Mouse (Mus musculus): Measurements from ENCODE around the gene Mrgprg. TPM values are rescaled to one million over a fixed set of nuclear protein-coding genes. Genes with fewer than 3 reads are reported as not detected.
A peak's percentile ranks its signal among the peaks of the same experiment; 100 is the strongest.

The Mrgprg gene
- polyA plus RNA-seq, 1 experiment from 2014 or later = not detected

GRCm38 (mm10) chr7:143776137-143776536, 9.3 kb upstream of the Mrgprg start:
- no peak overlapping the region for H3K4me3 ChIP-seq (replicated peaks)
- H3K36me3 ChIP-seq = no peaks in the 10 kb centered on the region
- H3K9ac ChIP-seq (replicated peaks) = no peak overlapping the region
- H3K27ac ChIP-seq = no peak overlapping the region
- no peaks in the 10 kb centered on the region for H3K9me3 ChIP-seq
- no peak overlapping the region for H3K4me2 ChIP-seq (replicated peaks)
- no peak for ATAC-seq
- no peaks in the 10 kb centered on the region for H3K27me3 ChIP-seq
- no peaks in the 10 kb centered on the region for H3K4me1 ChIP-seq (replicated peaks)
- WGBS = 33% methylated on average over 3 of the region's 3 CpGs

- peaks cover 12% of the 10 kb centered on the region for H3K27me3 ChIP-seq
- H3K4me3 ChIP-seq (replicated peaks) = no peak overlapping the region
- no peak overlapping the region for H3K9ac ChIP-seq (replicated peaks)
- no peak for ATAC-seq
- H3K27ac ChIP-seq = no peak overlapping the region
- H3K9me3 ChIP-seq = no peaks in the 10 kb centered on the region
- H3K4me1 ChIP-seq (replicated peaks) = no peaks in the 10 kb centered on the region
- no peaks in the 10 kb centered on the region for H3K36me3 ChIP-seq
- H3K4me2 ChIP-seq (replicated peaks) = no peak overlapping the region
- WGBS = 71% methylated on average over 1 of the region's 1 CpGs
Observed at GRCm38 (mm10) chr7:143769461-143769860, 2.7 kb upstream of the Mrgprg start.

DNA sequence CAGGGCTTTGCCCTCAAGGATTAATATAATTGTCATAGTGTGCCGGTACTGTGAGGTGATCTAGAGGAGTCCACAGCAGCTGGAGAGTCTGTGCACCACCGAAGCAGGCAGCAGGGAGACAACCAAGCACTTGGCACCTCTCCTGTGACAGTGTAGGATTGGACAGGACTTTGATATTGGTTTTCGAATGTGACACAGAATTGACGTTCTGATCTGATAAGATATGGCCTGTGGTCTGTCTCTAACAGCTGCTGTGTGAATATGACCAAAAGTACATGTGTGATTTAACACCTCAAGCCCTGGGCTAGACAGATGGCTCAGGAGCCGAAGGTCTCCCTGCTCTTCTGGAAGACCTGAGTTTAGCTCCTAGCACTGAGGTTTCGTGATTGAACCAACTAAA, 1.5 kb upstream of the Mrgprg start:
- no peaks in the 10 kb centered on the region for H3K4me1 ChIP-seq (replicated peaks)
- WGBS = 84% methylated on average over 6 of the region's 6 CpGs
- H3K9ac ChIP-seq (replicated peaks) = no peak overlapping the region
- H3K9me3 ChIP-seq = no peaks in the 10 kb centered on the region
- no peaks in the 10 kb centered on the region for H3K36me3 ChIP-seq
- no peak for ATAC-seq
- H3K27ac ChIP-seq = no peak overlapping the region
- no peak overlapping the region for H3K4me3 ChIP-seq (replicated peaks)
- H3K4me2 ChIP-seq (replicated peaks) = no peak overlapping the region
- H3K27me3 ChIP-seq = peaks cover 17% of the 10 kb centered on the region

- Histone ChIP-seq H3K27me3 (peaks cover 23% of the 10 kb centered on the region), H3K4me2 (replicated peaks) (no peak overlapping the region), H3K4me3 (replicated peaks) (no peak overlapping the region), H3K36me3 (no peaks in the 10 kb centered on the region), H3K4me1 (replicated peaks) (no peaks in the 10 kb centered on the region), H3K9ac (replicated peaks) (no peak overlapping the region), H3K9me3 (no peaks in the 10 kb centered on the region), H3K27ac (no peak overlapping the region)
- no peak for ATAC-seq
- 75% methylated on average over 19 of the region's 19 CpGs for WGBS
Observed at GRCm38 (mm10) chr7:143764876-143765530, 1.8 kb downstream of the Mrgprg start.

GRCm38 (mm10) chr7:143763794-143764193, 3.0 kb downstream of the Mrgprg start:
- Histone ChIP-seq H3K4me1 (replicated peaks) (no peaks in the 10 kb centered on the region), H3K27ac (no peak overlapping the region), H3K27me3 (peaks cover 26% of the 10 kb centered on the region), H3K4me2 (replicated peaks) (no peak overlapping the region), H3K4me3 (replicated peaks) (no peak overlapping the region), H3K9ac (replicated peaks) (no peak overlapping the region), H3K36me3 (no peaks in the 10 kb centered on the region), H3K9me3 (no peaks in the 10 kb centered on the region)
- WGBS = 25% methylated on average over 3 of the region's 3 CpGs
- peak; percentile 43; the same call in 1 of the 2 replicates for ATAC-seq

GRCm38 (mm10) chr7:143758956-143759355, 7.8 kb downstream of the Mrgprg start:
- H3K4me3 ChIP-seq (replicated peaks) = no peak overlapping the region
- no peak for ATAC-seq
- peaks cover 43% of the 10 kb centered on the region for H3K27me3 ChIP-seq
- no peak overlapping the region for H3K27ac ChIP-seq
- H3K4me2 ChIP-seq (replicated peaks) = no peak overlapping the region
- H3K9me3 ChIP-seq = no peaks in the 10 kb centered on the region
- 51% methylated on average over 3 of the region's 3 CpGs for WGBS
- no peak overlapping the region for H3K9ac ChIP-seq (replicated peaks)
- H3K4me1 ChIP-seq (replicated peaks) = peaks cover 12% of the 10 kb centered on the region
- H3K36me3 ChIP-seq = no peaks in the 10 kb centered on the region

- peaks cover 37% of the 10 kb centered on the region for H3K27me3 ChIP-seq
- peaks cover 12% of the 10 kb centered on the region for H3K4me1 ChIP-seq (replicated peaks)
- ATAC-seq = no peak
- no peak overlapping the region; the same call in 1 of the 2 replicates for H3K4me2 ChIP-seq (replicated peaks)
- H3K4me3 ChIP-seq (replicated peaks) = no peak overlapping the region
- WGBS = 73% methylated on average over 3 of the region's 3 CpGs
- H3K27ac ChIP-seq = no peak overlapping the region
- no peaks in the 10 kb centered on the region for H3K36me3 ChIP-seq
- H3K9me3 ChIP-seq = no peaks in the 10 kb centered on the region
- H3K9ac ChIP-seq (replicated peaks) = no peak overlapping the region
Observed at GRCm38 (mm10) chr7:143757696-143758095, 9.1 kb downstream of the Mrgprg start.

- Histone ChIP-seq H3K36me3 (no peaks in the 10 kb centered on the region), H3K27ac (no peak overlapping the region), H3K4me3 (replicated peaks) (peak overlapping the region; percentile 38), H3K4me2 (replicated peaks) (peak overlapping the region; percentile 72), H3K27me3 (peaks cover 36% of the 10 kb centered on the region), H3K9ac (replicated peaks) (peak overlapping the region; percentile 54; the same call in 1 of the 2 replicates), H3K4me1 (replicated peaks) (peaks cover 12% of the 10 kb centered on the region), H3K9me3 (no peaks in the 10 kb centered on the region)
- peak; percentile 90 for ATAC-seq
- 4% methylated on average over 15 of the region's 15 CpGs for WGBS
Observed at GRCm38 (mm10) chr7:143757027-143757390, 9.8 kb downstream of the Mrgprg start.

- WGBS = 31% methylated on average over 22 of the region's 22 CpGs
- peak; percentile 80; the same call in 1 of the 2 replicates for ATAC-seq
Observed at GRCm38 (mm10) chr7:143756125-143757026, 10.4 kb downstream of the Mrgprg start, which contains the start of gene Osbpl5. Osbpl5 (minus strand) TSS chr7:143756985.

DNA sequence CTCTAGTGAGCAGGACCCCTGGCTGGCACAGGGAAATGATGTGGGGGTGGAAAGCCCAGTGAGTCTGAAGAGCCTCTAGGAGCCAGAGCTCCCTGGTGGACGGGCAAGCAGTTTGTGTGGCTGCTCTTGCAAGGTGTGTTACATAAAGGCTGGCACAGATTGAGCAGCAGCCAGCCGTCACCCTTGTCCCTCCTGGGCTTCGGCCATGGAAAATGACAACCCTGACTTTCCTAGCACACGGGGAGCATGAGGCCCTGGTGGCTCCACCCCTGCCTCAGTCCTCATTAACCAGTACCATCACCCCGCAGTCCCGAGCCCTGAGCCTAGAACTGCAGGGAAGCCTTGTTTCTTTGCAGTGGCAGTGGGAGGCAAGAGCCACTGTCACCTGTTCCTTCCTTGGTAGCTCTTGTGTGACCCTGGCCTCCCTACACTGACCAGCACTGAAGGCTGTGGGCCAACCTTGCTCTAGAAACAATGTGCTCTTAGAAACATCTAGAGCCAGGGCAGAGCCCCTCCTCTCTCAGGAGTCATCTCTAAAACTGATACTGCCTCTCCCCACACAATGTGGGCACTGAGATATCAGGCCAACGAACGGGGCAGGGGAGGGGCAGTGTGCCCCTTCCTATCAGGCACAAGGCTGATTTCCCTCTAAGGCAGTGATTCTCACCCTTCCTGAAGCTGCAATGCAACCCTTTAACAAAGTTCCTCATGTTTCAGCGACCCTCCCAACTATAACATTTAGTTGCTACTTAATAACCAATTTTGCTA, 11.3 kb downstream of the Mrgprg start:
- H3K9ac ChIP-seq (replicated peaks) = 0 out of 2 replicates have a peak overlapping the region, but pooled peaks have one; percentile 28
- no peaks in the 10 kb centered on the region for H3K9me3 ChIP-seq
- WGBS = 74% methylated on average over 9 of the region's 9 CpGs
- no peak overlapping the region for H3K4me3 ChIP-seq (replicated peaks)
- no peaks in the 10 kb centered on the region for H3K36me3 ChIP-seq
- no peak for ATAC-seq
- no peak overlapping the region for H3K27ac ChIP-seq
- H3K4me1 ChIP-seq (replicated peaks) = peaks cover 12% of the 10 kb centered on the region
- H3K27me3 ChIP-seq = peaks cover 36% of the 10 kb centered on the region
- H3K4me2 ChIP-seq (replicated peaks) = no peak overlapping the region

More at GRCm38 (mm10) chr7:143756125-143757026, 10.4 kb downstream of the Mrgprg start, which contains the start of gene Osbpl5:
- Histone ChIP-seq H3K27me3 (peaks cover 36% of the 10 kb centered on the region), H3K9me3 (no peaks in the 10 kb centered on the region), H3K36me3 (no peaks in the 10 kb centered on the region), H3K27ac (no peak within 1 kb of the TSS), H3K9ac (replicated peaks) (peak within 1 kb of the TSS; percentile 54; the same call in 1 of the 2 replicates), H3K4me3 (replicated peaks) (peak within 1 kb of the TSS; percentile 38), H3K4me1 (replicated peaks) (peaks cover 12% of the 10 kb centered on the region), H3K4me2 (replicated peaks) (peak within 1 kb of the TSS; percentile 72)

DNA sequence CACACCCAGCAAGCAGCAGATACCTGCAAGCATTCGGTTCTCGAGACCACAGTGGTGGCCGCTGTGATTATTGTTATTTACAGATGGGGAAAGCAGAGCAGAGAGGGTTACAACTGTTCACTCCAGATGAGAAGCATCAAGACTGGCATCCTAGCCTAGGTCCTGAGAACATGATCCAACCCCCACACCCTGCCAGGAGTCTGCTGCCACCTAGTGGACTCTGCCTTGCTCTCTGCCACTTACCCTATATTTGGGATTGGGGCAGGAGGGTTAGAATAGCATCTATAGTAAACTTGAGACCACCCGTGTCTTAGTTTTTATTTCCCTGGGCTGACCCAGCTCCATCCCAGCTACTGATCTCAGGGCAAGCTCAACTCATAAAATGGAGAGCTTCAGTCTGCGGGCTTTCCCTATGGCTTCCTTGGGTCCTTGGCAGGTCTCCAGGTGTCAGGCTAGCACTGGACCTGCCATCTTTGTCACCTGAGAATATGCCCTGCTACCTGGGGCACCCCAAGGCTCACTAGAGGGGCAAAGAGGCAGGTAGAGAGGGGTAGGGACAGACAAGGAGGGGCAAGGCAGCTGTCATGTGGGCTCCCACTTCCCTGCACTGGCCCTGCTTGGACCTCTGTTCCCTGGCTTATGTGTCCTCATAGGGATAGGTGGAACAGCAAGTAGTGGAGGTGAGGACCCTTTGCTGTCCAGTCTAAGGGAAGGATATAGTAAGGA, 12.6 kb downstream of the Mrgprg start:
- WGBS = 50% methylated on average over 5 of the region's 5 CpGs
- Histone ChIP-seq H3K27me3 (peaks cover 36% of the 10 kb centered on the region), H3K27ac (no peak overlapping the region), H3K9me3 (no peaks in the 10 kb centered on the region), H3K9ac (replicated peaks) (no peak overlapping the region), H3K36me3 (no peaks in the 10 kb centered on the region), H3K4me3 (replicated peaks) (no peak overlapping the region), H3K4me2 (replicated peaks) (no peak overlapping the region), H3K4me1 (replicated peaks) (peaks cover 12% of the 10 kb centered on the region)
- no peak for ATAC-seq

Measured in midbrain, embryonic 13.5 days (tissue).